Mouse (Mus musculus) hematopoietic stem cell, adult 5-6 weeks (primary cell): Measurements from ENCODE around the gene Mpc2. TPM values are rescaled to one million over a fixed set of nuclear protein-coding genes. Genes with fewer than 3 reads are reported as not detected.
A peak's percentile ranks its signal among the peaks of the same experiment; 100 is the strongest.

Experiments
- ATAC-seq, 2 experiments: fragments of 125-278 bp in 1 of 2; replicated peaks in 1 of 2; 2 replicates each; pipeline ENCODE4 v1.8.0; 2016 to 2017; ENCODE audit warnings: inconsistent platforms in 2 of 2, mild to moderate bottlenecking in 2 of 2, moderate number of reproducible peaks in 2 of 2, low read depth in 1 of 2, moderate TSS enrichment in 1 of 2; ENCODE audit not compliant: low FRiP score in 2 of 2, poor library complexity in 2 of 2, severe bottlenecking in 2 of 2, insufficient read depth in 1 of 2, low TSS enrichment in 1 of 2
- total RNA-seq: library from RNA; stranded (forward); fragments of 172-1452, 232-1000 nt; gene quantifications from 2 replicates; pipeline ENCODE4 v1.2.3, GENCODE M21; 2017

Gene Mpc2
- total RNA-seq = 77.5 and 113 TPM in 2 replicates

GRCm38 (mm10) chr1:165460360-165460800, at the start of gene Mpc2, which contains the start of gene Dcaf6:
TSS of gene Mpc2 (plus strand) at chr1:165460637.
TSS of gene Dcaf6 (minus strand) at chr1:165460475.
- peak; percentile 78 to 81 for ATAC-seq

- ATAC-seq = no peak
These were observed 39.0 kb upstream of the Mpc2 start for GRCm38 (mm10) chr1:165421357-165421915.

- no peak; a peak in 1 of 4 replicates for ATAC-seq
These were observed 34.2 kb upstream of the Mpc2 start for GRCm38 (mm10) chr1:165426254-165426653.

- no peak for ATAC-seq
These were observed 27.6 kb upstream of the Mpc2 start for GRCm38 (mm10) chr1:165432883-165433282.

- 0 out of 4 replicates have a peak, but pooled peaks of 1 of the 2 experiments have one; percentile 17 for ATAC-seq
These were observed 22.0 kb upstream of the Mpc2 start for GRCm38 (mm10) chr1:165438289-165439021.

GRCm38 (mm10) chr1:165440788-165441187, 19.6 kb upstream of the Mpc2 start:
- ATAC-seq = no peak

GRCm38 (mm10) chr1:165441201-165441600, 19.2 kb upstream of the Mpc2 start:
- no peak for ATAC-seq

- ATAC-seq = no peak
These were observed 18.7 kb upstream of the Mpc2 start for GRCm38 (mm10) chr1:165441719-165442118.

- ATAC-seq = no peak
These were observed 1.4 kb upstream of the Mpc2 start for GRCm38 (mm10) chr1:165459041-165459502.

GRCm38 (mm10) chr1:165459503-165460181, 795 bp upstream of the Mpc2 start:
- ATAC-seq = no peak

- peak; percentile 88 for ATAC-seq
These were observed 452 bp downstream of the Mpc2 start for GRCm38 (mm10) chr1:165460801-165461377.

GRCm38 (mm10) chr1:165461681-165462080, 1.2 kb downstream of the Mpc2 start:
- no peak for ATAC-seq

GRCm38 (mm10) chr1:165462861-165463260, 2.4 kb downstream of the Mpc2 start:
- ATAC-seq = no peak

GRCm38 (mm10) chr1:165464574-165464973, 4.1 kb downstream of the Mpc2 start:
- no peak for ATAC-seq

GRCm38 (mm10) chr1:165468971-165469370, 8.5 kb downstream of the Mpc2 start:
- ATAC-seq = no peak

GRCm38 (mm10) chr1:165469717-165470116, 9.3 kb downstream of the Mpc2 start:
- no peak for ATAC-seq

- peak; percentile 45 to 56; a peak in 2 of 4 replicates for ATAC-seq
These were observed 11.1 kb downstream of the Mpc2 start for GRCm38 (mm10) chr1:165471490-165471889.
